Mouse (Mus musculus) lung, postnatal 0 days (tissue): ENCODE results near the gene Pdx1. TPM values are rescaled to one million over a fixed set of nuclear protein-coding genes. Genes with fewer than 3 reads are reported as not detected.
A peak's percentile ranks its signal among the peaks of the same experiment; 100 is the strongest.

Experiments used
- ATAC-seq: fragments of 200-750 bp; cut with Nextera tagmentation; 2 replicates; pipeline ENCODE4 v1.8.0; 2017; ENCODE audit warnings: moderate library complexity
- DNase-seq: peaks from one replicate; pipeline ENCODE4 v3.0.0-alpha.2; 2016; ENCODE audit warnings: low spot score
- H3K27ac ChIP-seq: fragments of 300-500 bp; sonication (generic); 2 replicates; pipeline ENCODE4 v1.5.1; 2014; ENCODE audit warnings: antibody characterized with exemption, mild to moderate bottlenecking, low read length, mixed read lengths
- H3K27me3 ChIP-seq: fragments of 300-500 bp; sonication (generic); replicated peaks from 2 replicates; pipeline ENCODE4 v1.6.1; 2014; ENCODE audit warnings: low read length, mixed read lengths; ENCODE audit not compliant: insufficient read depth
- H3K36me3 ChIP-seq: fragments of 300-500 bp; sonication (generic); 2 replicates; pipeline ENCODE4 v1.6.1; 2014; ENCODE audit warnings: low read length, mixed read lengths; ENCODE audit not compliant: insufficient read depth
- H3K4me1 ChIP-seq: fragments of 300-500 bp; sonication (generic); 2 replicates; pipeline ENCODE4 v1.6.1; 2014; ENCODE audit warnings: antibody characterized with exemption, low read depth, low read length, mixed read lengths; ENCODE audit not compliant: insufficient read depth
- H3K4me2 ChIP-seq: fragments of 300-500 bp; sonication (generic); replicated peaks from 2 replicates; pipeline ENCODE4 v1.6.1; 2014; ENCODE audit warnings: low read depth, mild to moderate bottlenecking, low read length, moderate library complexity, mixed read lengths
- H3K4me3 ChIP-seq: fragments of 300-500 bp; sonication (generic); 2 replicates; pipeline ENCODE4 v1.5.1; 2014; ENCODE audit warnings: low read depth, low read length
- H3K9ac ChIP-seq: fragments of 300-500 bp; sonication (generic); replicated peaks from 2 replicates; pipeline ENCODE4 v1.6.1; 2014; ENCODE audit warnings: low read depth, mild to moderate bottlenecking
- H3K9me3 ChIP-seq: fragments of 300-500 bp; sonication (generic); 2 replicates; pipeline ENCODE4 v1.6.1; 2016; ENCODE audit warnings: low read length, mixed read lengths
- CTCF ChIP-seq: IDR thresholded peaks from 2 replicates; pipeline ENCODE4 v1.5.1; 2016; ENCODE audit warnings: antibody characterized with exemption, mild to moderate bottlenecking
- EP300 ChIP-seq: IDR thresholded peaks from 2 replicates; pipeline ENCODE4 v1.6.1; 2016; ENCODE audit warnings: antibody characterized with exemption, mild to moderate bottlenecking, control low read depth
- WGBS: fragments of 180-500 bp; shearing (Covaris S2); extraction: QIAGEN DNeasy Blood & Tissue Kit; methylation state at CpG from one replicate; pipeline ENCODE4 v1.1.7; 2014; 5-methylcytosine and 5-hydroxymethylcytosine counted together
- polyA plus RNA-seq: library from polyadenylated mRNA; unstranded; fragments of >200 nt; fragmentation: Nextera tagmentation; extraction: Ambion mirVana; gene quantifications from 2 replicates; pipeline ENCODE4 v1.2.1, GENCODE M21; 2015

Pdx1 gene
- polyA plus RNA-seq, 1 experiment from 2014 or later, result not detected

DNA sequence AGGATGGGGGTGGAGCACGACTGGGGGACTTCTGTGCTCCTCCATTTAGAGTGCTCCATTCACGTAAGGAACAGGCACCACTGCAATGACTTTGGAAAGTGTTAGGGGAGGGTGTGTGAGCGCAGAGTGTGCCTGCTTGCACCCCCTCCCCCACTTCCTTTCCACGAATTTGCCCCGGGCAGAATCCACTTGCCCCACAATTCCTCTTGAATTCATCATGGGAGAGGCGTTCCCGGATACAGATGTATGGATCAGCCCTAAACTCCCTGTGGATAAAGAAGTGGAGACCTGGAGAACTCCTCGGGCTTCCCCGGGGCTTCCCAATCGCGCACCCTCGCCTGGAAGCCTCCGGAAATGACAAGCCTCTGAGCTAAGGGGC lies 7.8 kb downstream of the Pdx1 start:
- DNase-seq (no peak), ATAC-seq (no peak)
- Histone ChIP-seq H3K36me3 (no peaks in the 10 kb centered on the region), H3K9ac (no peak overlapping the region), H3K4me2 (no peak overlapping the region), H3K4me1 (no peaks in the 10 kb centered on the region), H3K27me3 (peaks cover 57% of the 10 kb centered on the region), H3K9me3 (no peaks in the 10 kb centered on the region), H3K27ac (no peak overlapping the region), H3K4me3 (no peak overlapping the region)
- 1% methylated on average over 13 of the region's 13 CpGs for WGBS
- TF ChIP-seq CTCF (no peak), EP300 (no peak)

DNA sequence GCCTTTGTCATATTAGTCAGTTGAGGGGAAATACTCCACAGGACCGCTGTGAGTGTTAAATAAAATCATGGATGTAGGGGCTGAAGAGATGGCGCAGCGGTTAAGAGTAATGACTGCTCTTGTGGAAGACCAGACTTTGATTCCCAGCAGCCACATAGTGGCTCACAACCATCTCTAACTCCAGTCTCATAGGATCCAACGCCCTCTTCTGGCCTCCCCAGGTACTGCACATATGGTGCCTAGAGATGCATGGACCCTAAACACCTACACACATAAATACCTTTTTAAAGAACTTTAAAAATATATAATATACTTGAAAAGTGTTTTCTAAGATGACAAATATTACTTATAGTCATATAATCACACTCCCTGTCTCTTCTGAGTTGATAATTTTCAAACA lies 14.6 kb downstream of the Pdx1 start:
- no peak overlapping the region for H3K4me2 ChIP-seq
- peaks cover 11% of the 10 kb centered on the region; the same call in 1 of the 2 replicates for H3K27me3 ChIP-seq
- no peaks in the 10 kb centered on the region for H3K9me3 ChIP-seq
- H3K4me3 ChIP-seq, result no peak overlapping the region
- no peaks in the 10 kb centered on the region for H3K36me3 ChIP-seq
- no peak overlapping the region for H3K27ac ChIP-seq
- TF ChIP-seq EP300, result no peak
- TF ChIP-seq CTCF, result 0 out of 2 replicates have a peak, but pooled peaks have one; percentile 21
- WGBS, result 68% methylated on average over 4 of the region's 4 CpGs
- no peak overlapping the region for H3K9ac ChIP-seq
- ATAC-seq (no peak), DNase-seq (no peak)
- H3K4me1 ChIP-seq, result no peaks in the 10 kb centered on the region

DNA sequence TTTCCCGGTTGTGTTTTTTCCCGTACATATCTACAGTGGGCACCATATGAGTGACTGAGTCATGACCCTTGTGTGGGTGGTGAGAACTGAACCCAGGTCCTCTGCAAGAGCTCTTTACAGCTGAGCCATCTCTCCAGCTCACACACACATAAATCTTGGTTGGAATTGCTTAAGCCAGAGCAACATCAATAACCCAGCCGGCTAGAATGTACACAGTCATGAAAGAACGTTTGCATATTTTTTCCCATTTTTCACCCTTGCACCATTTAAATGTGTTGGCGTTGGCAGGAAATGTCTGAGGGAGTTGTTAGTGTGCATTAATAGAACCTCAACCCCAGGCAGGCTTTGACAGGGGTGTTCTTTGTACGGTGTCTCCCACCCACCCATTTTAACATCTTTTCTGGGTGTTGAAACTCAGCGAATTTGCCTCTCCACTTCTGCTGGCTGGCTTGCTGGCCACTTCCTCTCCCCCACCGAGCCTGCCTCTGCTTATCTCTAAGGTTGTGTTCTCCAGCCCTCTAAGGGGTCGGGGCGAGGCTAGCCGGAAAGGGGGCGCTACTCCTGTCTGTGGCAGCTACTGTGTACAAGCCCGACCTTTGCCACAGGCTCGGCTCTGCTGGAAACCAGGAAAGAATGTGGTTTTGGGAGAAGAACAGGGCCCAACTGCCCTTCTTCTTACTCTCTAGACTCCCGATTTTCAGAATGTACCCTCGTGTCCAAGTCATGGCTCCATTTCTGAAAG lies 22.2 kb downstream of the Pdx1 start:
- TF ChIP-seq CTCF (no peak), EP300 (no peak)
- no peak for ATAC-seq

DNA sequence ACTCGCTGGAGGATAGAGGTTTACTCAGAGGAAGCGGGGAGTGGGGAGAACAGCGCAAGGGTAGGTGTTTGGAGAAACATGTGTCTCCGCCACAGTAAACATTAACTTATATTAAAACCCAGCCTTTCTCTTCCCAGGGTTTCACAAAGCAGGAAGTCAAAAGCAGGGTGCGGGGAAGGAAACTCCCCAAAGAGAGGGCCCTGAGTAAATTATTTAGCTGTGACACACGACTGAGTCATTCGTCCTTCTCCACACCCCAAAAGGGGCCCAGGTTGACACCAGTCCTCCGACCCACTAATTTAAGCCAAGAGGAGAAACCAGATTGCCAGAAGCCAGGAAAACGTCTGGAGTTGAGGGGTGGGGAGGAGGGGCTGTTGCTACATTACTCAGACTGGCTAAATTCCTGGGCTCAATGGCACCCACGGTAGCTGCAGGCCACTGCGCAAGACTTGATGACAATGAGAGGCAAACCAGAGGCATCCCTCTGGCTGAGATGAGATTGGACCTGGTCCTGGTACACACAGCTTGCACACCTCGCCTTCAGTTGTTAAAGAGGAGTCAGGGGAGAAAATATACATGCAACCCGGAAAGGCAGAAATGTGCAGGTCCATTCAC lies 22.9 kb downstream of the Pdx1 start:
- Histone ChIP-seq H3K27me3 (peaks cover 46% of the 10 kb centered on the region), H3K4me2 (no peak overlapping the region)
- ATAC-seq, result no peak

More for the DNA sequence above, 22.2 kb downstream of the Pdx1 start:
- no peak for DNase-seq
- Histone ChIP-seq H3K4me2 (no peak overlapping the region), H3K9ac (no peak overlapping the region), H3K9me3 (no peaks in the 10 kb centered on the region), H3K4me3 (no peak overlapping the region), H3K36me3 (no peaks in the 10 kb centered on the region), H3K27ac (no peak overlapping the region), H3K27me3 (peaks cover 42% of the 10 kb centered on the region), H3K4me1 (no peaks in the 10 kb centered on the region)
- WGBS, result 21% methylated on average over 16 of the region's 16 CpGs

DNA sequence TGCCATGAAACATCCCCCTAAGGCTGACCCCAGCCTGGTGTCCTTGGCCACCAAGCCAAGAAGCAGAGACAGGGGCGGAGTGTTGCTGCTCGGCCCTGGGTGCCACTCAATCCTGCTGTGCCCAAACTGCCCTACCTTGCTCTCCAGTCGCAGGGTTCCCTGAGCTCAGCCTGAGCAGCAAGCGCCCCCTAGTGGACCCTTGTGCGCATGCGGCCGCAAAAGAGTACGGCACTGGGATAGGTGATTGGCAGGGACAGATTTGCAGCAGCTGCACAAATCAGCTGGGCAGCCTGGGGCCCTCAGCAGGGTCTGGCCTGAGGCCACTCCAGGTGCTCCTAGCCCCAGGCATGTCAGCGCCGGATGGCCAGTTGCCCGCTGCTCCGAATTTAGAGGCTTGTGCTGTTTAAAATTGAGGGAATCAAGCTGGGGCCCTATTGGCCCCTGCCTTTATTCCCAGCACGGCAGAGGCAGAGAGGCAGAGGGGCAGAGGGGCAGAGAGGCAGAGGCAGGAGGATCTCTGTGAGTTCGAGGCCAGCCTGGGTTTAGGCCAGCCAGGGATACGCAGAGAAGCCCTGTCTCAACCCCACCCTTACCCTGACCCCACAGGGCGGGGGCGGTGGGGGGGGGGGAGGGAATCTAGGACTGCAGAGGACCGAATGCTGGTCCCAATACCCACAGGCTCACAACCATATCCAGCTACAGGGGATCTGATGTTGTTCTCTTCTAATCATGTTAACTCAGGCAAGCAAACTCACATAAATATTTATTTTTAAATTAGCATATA lies 23.6 kb downstream of the Pdx1 start:
- Histone ChIP-seq H3K36me3 (no peaks in the 10 kb centered on the region), H3K9ac (no peak overlapping the region), H3K4me3 (no peak overlapping the region), H3K9me3 (no peaks in the 10 kb centered on the region), H3K4me2 (no peak overlapping the region), H3K27ac (no peak overlapping the region), H3K27me3 (peaks cover 52% of the 10 kb centered on the region), H3K4me1 (no peaks in the 10 kb centered on the region)
- WGBS, result 20% methylated on average over 18 of the region's 18 CpGs
- peak; percentile 77 for DNase-seq
- peak; percentile 56 for ATAC-seq
- TF ChIP-seq CTCF (peak; percentile 90), EP300 (no peak)

More for the DNA sequence above, 22.9 kb downstream of the Pdx1 start:
- Histone ChIP-seq H3K9me3 (no peaks in the 10 kb centered on the region), H3K4me1 (no peaks in the 10 kb centered on the region), H3K4me3 (no peak overlapping the region), H3K36me3 (no peaks in the 10 kb centered on the region), H3K9ac (no peak overlapping the region), H3K27ac (no peak overlapping the region)
- no peak for DNase-seq
- TF ChIP-seq CTCF (no peak), EP300 (no peak)
- WGBS, result 25% methylated on average over 13 of the region's 13 CpGs

DNA sequence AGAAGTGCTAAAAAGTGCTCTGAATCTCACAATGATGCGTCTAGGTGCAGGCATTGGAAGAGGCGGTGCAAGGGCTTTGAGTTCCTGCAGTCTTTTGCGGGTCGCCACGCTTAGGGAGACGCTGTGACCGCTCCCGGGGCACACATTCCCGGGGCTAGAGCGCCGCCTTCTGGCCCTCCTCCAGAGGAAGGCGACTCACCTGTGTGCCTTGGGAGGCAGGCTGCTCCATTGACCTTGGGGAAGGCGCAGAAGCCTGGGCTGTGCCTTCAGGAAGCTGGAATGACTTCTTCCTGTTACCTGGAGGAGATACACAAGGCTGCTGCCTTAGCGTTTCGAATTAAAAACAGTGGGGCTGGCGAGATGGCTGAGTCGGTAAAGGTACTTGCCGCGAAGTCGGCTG lies 24.4 kb downstream of the Pdx1 start:
- 11% methylated on average over 20 of the region's 20 CpGs for WGBS
- Histone ChIP-seq H3K36me3 (no peaks in the 10 kb centered on the region), H3K9me3 (no peaks in the 10 kb centered on the region), H3K4me1 (no peaks in the 10 kb centered on the region), H3K27me3 (peaks cover 52% of the 10 kb centered on the region), H3K9ac (no peak overlapping the region), H3K27ac (no peak overlapping the region), H3K4me3 (no peak overlapping the region), H3K4me2 (no peak overlapping the region)
- ATAC-seq (no peak), DNase-seq (peak; percentile 11)
- TF ChIP-seq EP300, result no peak
- peak; percentile 54 for TF ChIP-seq CTCF
